Comparison of ENCODE assay signal across 8 mouse cellular contexts in the genomic region with DNA sequence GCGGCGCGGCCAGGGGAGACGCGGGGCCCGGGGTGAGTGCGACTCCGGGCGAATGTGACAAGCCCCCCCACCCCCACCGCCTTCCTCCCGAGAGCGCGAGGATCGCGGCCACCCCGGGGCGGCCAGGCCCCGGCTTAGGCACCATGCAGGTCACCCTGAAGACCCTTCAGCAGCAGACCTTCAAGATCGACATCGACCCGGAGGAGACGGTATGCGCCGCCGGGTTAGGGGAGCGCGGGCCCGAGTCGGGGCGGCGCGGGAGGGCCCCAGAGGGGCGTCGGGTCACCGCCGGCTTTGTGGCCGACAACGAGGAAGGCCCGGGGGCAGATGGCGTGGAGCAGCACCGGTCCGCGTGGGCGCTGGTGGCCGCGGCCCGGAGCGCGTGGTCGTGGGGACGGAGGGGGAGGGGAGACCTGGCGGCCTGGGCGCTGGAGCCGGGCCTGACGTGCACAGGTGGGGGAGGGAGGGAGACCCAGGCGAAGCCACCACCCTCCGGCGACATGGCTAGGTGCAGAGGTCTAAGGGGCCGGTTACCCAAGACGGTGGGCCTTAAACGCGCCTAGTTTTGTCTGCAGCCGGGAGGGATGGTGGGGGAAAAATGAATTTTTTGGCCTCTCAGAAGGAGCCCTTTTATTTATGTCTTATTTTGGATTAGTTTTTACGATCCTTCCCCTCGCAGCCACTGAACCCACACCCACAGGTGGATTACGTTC. TPM values are rescaled to one million over a fixed set of nuclear protein-coding genes. Genes with fewer than 3 reads are reported as not detected.
DNase-seq lines count a peak whose midpoint lies in the region; ATAC-seq and TF ChIP-seq lines count a peak whose summit lies in the region.

No protein-coding gene starts in this region.

- ATAC-seq in erythroblast, adult 5-6 weeks (replicated peaks; ENCODE audit: low FRiP score, poor library complexity, severe bottlenecking): no peak
- peak; percentile 62 for ATAC-seq in forebrain, embryonic 12.5 days (ENCODE audit: low FRiP score)
- ATAC-seq in hindbrain, embryonic 15.5 days (ENCODE audit: low FRiP score, low read depth): peak; percentile 55
- peak; percentile 17 for ATAC-seq in limb, embryonic 14.5 days (ENCODE audit: low FRiP score, low read depth)
- peak; percentile 64; the same call in 1 of the 2 replicates for ATAC-seq in midbrain, embryonic 12.5 days (ENCODE audit: low FRiP score, low read depth)

- under 1% methylated on average over 51 of the region's 66 CpGs for WGBS in forebrain, embryonic 12.5 days
- under 1% methylated on average over 66 of the region's 66 CpGs for WGBS in hindbrain, embryonic 15.5 days
- under 1% methylated on average over 38 of the region's 66 CpGs for whole genome bisulfite sequencing in limb, embryonic 14.5 days
- WGBS in midbrain, embryonic 12.5 days: under 1% methylated on average over 56 of the region's 66 CpGs

- H3K4me2 ChIP-seq in forebrain, embryonic 12.5 days: peak overlapping the region; percentile 67
- peak overlapping the region; percentile 75 for H3K4me2 ChIP-seq in hindbrain, embryonic 15.5 days
- H3K4me2 ChIP-seq in limb, embryonic 14.5 days (replicated peaks; ENCODE audit: low read depth, low read length, severe bottlenecking): peak overlapping the region; percentile 63
- H3K4me2 ChIP-seq in midbrain, embryonic 12.5 days (replicated peaks): peak overlapping the region; percentile 66

- no peaks in the 10 kb centered on the region for H3K27me3 ChIP-seq in erythroblast, embryonic 14.5 days (ENCODE audit: control insufficient read depth)
- H3K27me3 ChIP-seq in forebrain, embryonic 12.5 days: no peaks in the 10 kb centered on the region
- no peaks in the 10 kb centered on the region for H3K27me3 ChIP-seq in hindbrain, embryonic 15.5 days
- H3K27me3 ChIP-seq in limb, embryonic 14.5 days (ENCODE audit: control insufficient read depth, insufficient read depth, low read length): no peaks in the 10 kb centered on the region
- 0 out of 2 replicates have a peak, but pooled peaks cover 4% of the 10 kb centered on the region for H3K27me3 ChIP-seq in midbrain, embryonic 12.5 days

- peak; percentile 73 for DNase-seq in adrenal gland, postnatal 10 days
- no peak for DNase-seq in limb, embryonic 14.5 days (ENCODE audit: low spot score)
- peak; percentile 12 to 44 for DNase-seq in spleen, postnatal 14 days (ENCODE audit: low spot score in 2 of 2)

- peak overlapping the region; percentile 96 for H3K9ac ChIP-seq in forebrain, embryonic 12.5 days
- peak overlapping the region; percentile 71 for H3K9ac ChIP-seq in hindbrain, embryonic 15.5 days
- H3K9ac ChIP-seq in limb, embryonic 14.5 days (ENCODE audit: low read depth, low read length, severe bottlenecking): peak overlapping the region; percentile 94
- peak overlapping the region; percentile 96 for H3K9ac ChIP-seq in midbrain, embryonic 12.5 days (replicated peaks)

- peak overlapping the region; percentile 88 for H3K27ac ChIP-seq in forebrain, embryonic 12.5 days
- H3K27ac ChIP-seq in hindbrain, embryonic 15.5 days (replicated peaks): peak overlapping the region; percentile 95
- H3K27ac ChIP-seq in limb, embryonic 14.5 days (replicated peaks; ENCODE audit: low read depth, low read length): peak overlapping the region; percentile 87
- H3K27ac ChIP-seq in midbrain, embryonic 12.5 days (replicated peaks): peak overlapping the region; percentile 96

- H3K36me3 ChIP-seq in erythroblast, embryonic 14.5 days (ENCODE audit: control insufficient read depth): peaks cover 14% of the 10 kb centered on the region
- H3K36me3 ChIP-seq in forebrain, embryonic 12.5 days (replicated peaks): no peaks in the 10 kb centered on the region
- no peaks in the 10 kb centered on the region for H3K36me3 ChIP-seq in hindbrain, embryonic 15.5 days
- H3K36me3 ChIP-seq in limb, embryonic 14.5 days (ENCODE audit: control insufficient read depth, insufficient read depth, low read length): no peaks in the 10 kb centered on the region
- no peaks in the 10 kb centered on the region for H3K36me3 ChIP-seq in midbrain, embryonic 12.5 days

- peak overlapping the region; percentile 90 for H3K4me3 ChIP-seq in erythroblast, embryonic 14.5 days (replicated peaks)
- peak overlapping the region; percentile 90 for H3K4me3 ChIP-seq in forebrain, embryonic 12.5 days (replicated peaks)
- H3K4me3 ChIP-seq in hindbrain, embryonic 15.5 days: peak overlapping the region; percentile 64
- H3K4me3 ChIP-seq in limb, embryonic 14.5 days (replicated peaks; ENCODE audit: low read length): peak overlapping the region; percentile 99
- H3K4me3 ChIP-seq in midbrain, embryonic 12.5 days: peak overlapping the region; percentile 95

- TF ChIP-seq POLR2A in limb, embryonic 14.5 days (IDR thresholded peaks at IDR 0.05; ENCODE audit: borderline replicate concordance, extremely low read depth, insufficient read depth, insufficient read length): no peak

- H3K9me3 ChIP-seq in erythroblast, embryonic 14.5 days (ENCODE audit: control insufficient read depth, low read length): no peaks in the 10 kb centered on the region
- no peaks in the 10 kb centered on the region for H3K9me3 ChIP-seq in forebrain, embryonic 12.5 days
- H3K9me3 ChIP-seq in hindbrain, embryonic 15.5 days: no peaks in the 10 kb centered on the region
- H3K9me3 ChIP-seq in limb, embryonic 14.5 days (ENCODE audit: control insufficient read depth, low read length): no peaks in the 10 kb centered on the region
- no peaks in the 10 kb centered on the region for H3K9me3 ChIP-seq in midbrain, embryonic 12.5 days

- peaks cover 53% of the 10 kb centered on the region for H3K4me1 ChIP-seq in erythroblast, embryonic 14.5 days (ENCODE audit: control insufficient read depth)
- peaks cover 23% of the 10 kb centered on the region for H3K4me1 ChIP-seq in forebrain, embryonic 12.5 days
- H3K4me1 ChIP-seq in hindbrain, embryonic 15.5 days (replicated peaks): peaks cover 41% of the 10 kb centered on the region
- peaks cover 22% of the 10 kb centered on the region for H3K4me1 ChIP-seq in limb, embryonic 14.5 days (ENCODE audit: control insufficient read depth, insufficient read depth, low read length)
- peaks cover 25% of the 10 kb centered on the region for H3K4me1 ChIP-seq in midbrain, embryonic 12.5 days

RNA-seq across cellular contexts. Expression of gene Rad23b, which starts 0.5 kb away (rescaled TPM):
- 9.2 and 11.7 TPM in 2 replicates for polyA plus RNA-seq in erythroblast, embryonic 14.5 days (2012)
- total RNA-seq in erythroblast, adult 5-6 weeks (2015; ENCODE audit: low replicate concordance): 29.4 and 32.2 TPM in 2 replicates
- 21.1 and 31.1 TPM in 2 replicates for total RNA-seq in erythroblast, adult 5-6 weeks (2017; ENCODE audit: low replicate concordance)
- 100 to 1,000 TPM; 109 to 128 TPM for total RNA-seq in adrenal gland, postnatal 10 days (2021)
- polyA plus RNA-seq in forebrain, embryonic 12.5 days (2016; fragmentation: Nextera tagmentation; extraction: Ambion mirVana): 120 and 126 TPM in 2 replicates
- polyA plus RNA-seq in hindbrain, embryonic 15.5 days (2015; fragmentation: Nextera tagmentation; extraction: Ambion mirVana): 92.0 and 98.5 TPM in 2 replicates
- polyA plus RNA-seq in limb, embryonic 14.5 days (2012; rRNA removed): 179 and 230 TPM in 2 replicates
- 82.7 and 88.8 TPM in 2 replicates for polyA plus RNA-seq in limb, embryonic 14.5 days (2014; fragmentation: Nextera tagmentation; extraction: Ambion mirVana)
- polyA plus RNA-seq in midbrain, embryonic 12.5 days (2016; fragmentation: Nextera tagmentation; extraction: Ambion mirVana): 109 and 113 TPM in 2 replicates
